Mouse (Mus musculus) liver, embryonic 15.5 days (tissue): ENCODE data around the gene Cox17. TPM values are rescaled to one million over a fixed set of nuclear protein-coding genes. Genes with fewer than 3 reads are reported as not detected.

Source experiments
- ATAC-seq: fragments of 200-750 bp; cut with Nextera tagmentation; 2 replicates; pipeline ENCODE4 v1.8.0; 2017; ENCODE audit warnings: moderate number of reproducible peaks, mild to moderate bottlenecking, moderate library complexity; ENCODE audit not compliant: insufficient read depth
- H3K27ac ChIP-seq: fragments of 300-500 bp; sonication (generic); replicated peaks from 2 replicates; pipeline ENCODE4 v1.5.1; 2015; ENCODE audit warnings: mild to moderate bottlenecking, inconsistent platforms
- H3K27me3 ChIP-seq: fragments of 300-500 bp; sonication (generic); 2 replicates; pipeline ENCODE4 v1.6.1; 2015; ENCODE audit warnings: mild to moderate bottlenecking, inconsistent platforms
- H3K36me3 ChIP-seq: fragments of 300-500 bp; sonication (generic); replicated peaks from 2 replicates; pipeline ENCODE4 v1.6.1; 2015; ENCODE audit warnings: moderate library complexity, mild to moderate bottlenecking, inconsistent platforms
- H3K4me1 ChIP-seq: fragments of 300-500 bp; sonication (generic); replicated peaks from 2 replicates; pipeline ENCODE4 v1.6.1; 2015; ENCODE audit warnings: inconsistent platforms
- H3K4me2 ChIP-seq: fragments of 300-500 bp; sonication (generic); 2 replicates; pipeline ENCODE4 v1.6.1; 2015; ENCODE audit warnings: moderate library complexity, mild to moderate bottlenecking, inconsistent platforms
- H3K4me3 ChIP-seq: fragments of 300-500 bp; sonication (generic); replicated peaks from 2 replicates; pipeline ENCODE4 v1.5.1; 2015; ENCODE audit warnings: mild to moderate bottlenecking, inconsistent platforms
- H3K9ac ChIP-seq: fragments of 300-500 bp; sonication (generic); 2 replicates; pipeline ENCODE4 v1.6.1; 2015; ENCODE audit warnings: moderate library complexity, mild to moderate bottlenecking, inconsistent platforms
- H3K9me3 ChIP-seq: fragments of 300-500 bp; sonication (generic); replicated peaks from 2 replicates; pipeline ENCODE4 v1.6.1; 2016; ENCODE audit warnings: inconsistent platforms
- WGBS: fragments of 180-500 bp; shearing (Covaris S2); methylation state at CpG from one replicate; pipeline ENCODE4 v1.1.7; 2015; ENCODE audit warnings: mixed read lengths; ENCODE audit not compliant: insufficient replicate concordance; 5-methylcytosine and 5-hydroxymethylcytosine counted together
- polyA plus RNA-seq: library from polyadenylated mRNA; unstranded; fragments of >200 nt; fragmentation: Nextera tagmentation; extraction: Ambion mirVana; gene quantifications from 2 replicates; pipeline ENCODE4 v1.2.1, GENCODE M21; 2015

Cox17 gene
- polyA plus RNA-seq, 1 experiment from 2014 or later = 255 TPM

DNA sequence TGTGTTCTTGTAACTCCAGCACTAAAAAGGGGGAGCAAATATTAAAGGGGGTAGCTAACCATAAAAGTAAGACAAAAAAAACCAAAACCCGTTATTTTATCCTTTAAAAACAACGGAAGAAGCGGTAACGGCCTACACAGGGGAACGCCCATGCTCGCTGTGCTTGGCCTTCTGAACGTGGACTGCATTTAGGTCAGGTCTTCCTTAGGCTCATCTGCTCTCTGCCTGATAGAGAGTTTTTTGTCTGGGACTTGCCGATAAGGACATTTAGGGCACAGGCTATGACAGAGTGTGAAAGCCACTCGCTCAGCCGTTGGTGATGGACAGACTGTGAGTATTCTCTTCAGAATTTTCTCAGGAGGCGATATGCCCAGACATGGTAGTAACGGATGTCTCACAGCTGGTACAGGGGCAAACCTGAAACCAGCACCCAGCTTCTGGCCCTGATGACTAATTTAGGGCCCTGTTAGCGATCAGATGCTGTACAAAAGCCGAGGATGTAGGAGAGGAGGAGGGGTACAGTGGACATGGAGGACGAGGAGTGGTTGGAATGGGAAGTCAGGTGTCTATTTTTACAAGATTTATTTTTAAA is 25.0 kb downstream of the Cox17 start:
- peak overlapping the region; percentile 75 for H3K4me2 ChIP-seq
- H3K4me3 ChIP-seq = peak overlapping the region; percentile 68
- peaks cover 77% of the 10 kb centered on the region for H3K4me1 ChIP-seq
- peaks cover 20% of the 10 kb centered on the region for H3K36me3 ChIP-seq
- peak overlapping the region; percentile 76 for H3K9ac ChIP-seq
- ATAC-seq = peak; percentile 96
- peak overlapping the region; percentile 96 for H3K27ac ChIP-seq
- H3K9me3 ChIP-seq = no peaks in the 10 kb centered on the region
- no peaks in the 10 kb centered on the region for H3K27me3 ChIP-seq
- WGBS = 22% methylated on average over 15 of the region's 15 CpGs

DNA sequence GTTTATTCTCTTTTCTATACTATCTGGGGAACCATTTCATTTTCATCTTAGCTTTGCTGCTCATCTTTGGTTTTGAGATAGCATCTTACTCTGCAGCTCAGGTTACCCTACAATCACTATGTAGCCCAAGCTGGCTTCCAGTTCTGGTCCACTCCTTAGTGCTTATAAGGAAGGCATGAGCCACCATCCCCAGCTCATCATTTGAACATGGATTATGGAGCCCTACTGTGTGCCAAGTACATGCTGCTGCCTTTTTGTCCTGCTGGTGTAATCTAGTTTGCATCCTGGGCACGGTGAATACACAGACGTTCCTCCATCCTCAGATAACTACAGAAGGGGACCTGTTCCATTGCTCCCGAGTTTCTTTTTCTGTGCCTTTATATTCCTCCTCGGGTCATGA is 26.1 kb downstream of the Cox17 start:
- Histone ChIP-seq H3K9ac (peak overlapping the region; percentile 76), H3K27me3 (no peaks in the 10 kb centered on the region), H3K36me3 (peaks cover 31% of the 10 kb centered on the region), H3K4me3 (peak overlapping the region; percentile 68), H3K4me2 (peak overlapping the region; percentile 75), H3K27ac (peak overlapping the region; percentile 96), H3K9me3 (no peaks in the 10 kb centered on the region), H3K4me1 (peaks cover 85% of the 10 kb centered on the region)
- 65% methylated on average over 4 of the region's 4 CpGs for WGBS
- ATAC-seq = no peak

DNA sequence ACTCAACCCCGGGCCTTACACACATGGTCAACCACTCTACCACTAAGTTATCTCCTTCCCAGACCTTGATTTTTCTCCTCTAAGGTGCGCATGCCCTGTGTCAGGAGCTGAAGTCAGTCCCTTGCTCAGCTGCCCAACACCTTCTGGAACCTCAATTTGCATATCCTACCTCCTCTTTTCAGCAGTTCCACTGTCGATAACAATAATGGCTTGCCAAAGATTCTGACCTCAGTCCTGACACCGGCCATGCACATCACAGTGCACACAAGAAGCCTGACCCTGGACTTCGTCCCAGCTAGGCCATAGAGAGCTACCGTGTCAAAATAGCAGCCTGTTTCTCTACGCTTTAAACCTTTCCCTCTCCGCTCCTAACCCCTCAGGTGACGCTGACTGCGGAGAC is 26.6 kb downstream of the Cox17 start:
- Histone ChIP-seq H3K4me2 (peak overlapping the region; percentile 75), H3K27ac (peak overlapping the region; percentile 96), H3K4me3 (peak overlapping the region; percentile 68), H3K4me1 (peaks cover 85% of the 10 kb centered on the region), H3K9me3 (no peaks in the 10 kb centered on the region), H3K27me3 (no peaks in the 10 kb centered on the region), H3K36me3 (peaks cover 34% of the 10 kb centered on the region), H3K9ac (peak overlapping the region; percentile 76; the same call in 1 of the 2 replicates)
- ATAC-seq = no peak
- 78% methylated on average over 10 of the region's 10 CpGs for WGBS

DNA sequence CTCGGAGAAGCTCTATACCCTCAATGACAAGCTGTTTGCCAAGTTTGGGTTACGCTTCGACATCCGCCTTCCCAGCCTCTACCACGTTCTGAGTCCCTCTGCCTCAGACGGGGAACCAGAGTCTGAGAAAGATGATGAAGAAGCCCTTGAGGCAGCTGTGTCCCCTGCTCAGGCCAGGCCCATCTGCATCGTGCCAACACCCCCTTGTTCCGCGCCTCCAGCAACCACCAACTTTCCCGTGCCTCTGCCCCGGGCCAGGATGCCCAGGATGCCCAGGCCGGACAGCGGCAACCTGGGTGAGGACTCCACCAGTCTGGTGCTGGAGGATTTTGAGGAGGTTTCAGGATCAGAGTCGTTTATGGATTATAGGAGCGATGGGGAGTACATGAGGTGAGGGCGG is 27.1 kb downstream of the Cox17 start:
- Histone ChIP-seq H3K4me3 (peak overlapping the region; percentile 68), H3K36me3 (peaks cover 40% of the 10 kb centered on the region), H3K27ac (peak overlapping the region; percentile 96), H3K9ac (0 out of 2 replicates have a peak overlapping the region, but pooled peaks have one; percentile 76), H3K4me2 (peak overlapping the region; percentile 75), H3K27me3 (no peaks in the 10 kb centered on the region), H3K9me3 (no peaks in the 10 kb centered on the region), H3K4me1 (peaks cover 85% of the 10 kb centered on the region)
- WGBS = 82% methylated on average over 16 of the region's 16 CpGs
- no peak for ATAC-seq

DNA sequence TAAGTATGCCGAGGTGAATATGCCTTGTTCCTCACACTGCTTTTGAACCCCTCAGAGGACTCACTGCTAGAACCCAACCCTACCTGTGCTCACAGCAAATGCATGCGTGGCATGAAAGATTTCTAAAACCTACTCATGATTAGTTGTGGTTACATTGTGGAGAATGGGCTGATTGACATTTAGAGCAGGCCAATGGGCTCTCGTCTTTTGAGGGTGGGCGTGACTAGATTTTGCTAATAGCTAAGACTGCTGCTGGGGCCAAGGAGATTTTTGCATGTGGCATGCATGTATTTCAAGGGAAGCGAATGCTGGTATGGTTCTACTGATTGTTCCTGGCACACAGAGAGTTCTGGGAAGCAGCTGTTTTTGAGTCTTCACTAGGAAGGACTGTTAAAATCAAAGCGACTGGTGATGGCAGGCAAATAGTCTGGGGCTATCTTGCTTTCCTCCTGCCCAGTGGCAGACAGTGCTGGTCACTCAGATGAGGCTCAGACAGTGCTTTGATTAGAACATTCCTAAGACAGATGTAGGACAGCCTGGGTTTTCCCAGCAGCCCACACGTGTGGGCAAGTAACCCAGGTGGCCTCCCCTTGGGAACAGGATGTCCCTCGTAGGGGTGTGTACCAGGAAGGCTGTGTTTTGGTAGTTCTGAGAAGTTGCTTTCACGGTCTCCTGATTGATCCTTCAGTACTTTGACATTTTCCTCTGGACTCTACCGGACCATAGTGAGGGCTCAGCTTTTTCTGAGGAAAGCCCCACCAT is 27.8 kb downstream of the Cox17 start:
- Histone ChIP-seq H3K27me3 (no peaks in the 10 kb centered on the region), H3K4me3 (peak overlapping the region; percentile 68), H3K9me3 (no peaks in the 10 kb centered on the region), H3K4me1 (peaks cover 84% of the 10 kb centered on the region), H3K36me3 (peaks cover 40% of the 10 kb centered on the region), H3K4me2 (peak overlapping the region; percentile 75), H3K9ac (peak overlapping the region; percentile 61), H3K27ac (peak overlapping the region; percentile 96)
- WGBS = 46% methylated on average over 10 of the region's 10 CpGs
- no peak for ATAC-seq

DNA sequence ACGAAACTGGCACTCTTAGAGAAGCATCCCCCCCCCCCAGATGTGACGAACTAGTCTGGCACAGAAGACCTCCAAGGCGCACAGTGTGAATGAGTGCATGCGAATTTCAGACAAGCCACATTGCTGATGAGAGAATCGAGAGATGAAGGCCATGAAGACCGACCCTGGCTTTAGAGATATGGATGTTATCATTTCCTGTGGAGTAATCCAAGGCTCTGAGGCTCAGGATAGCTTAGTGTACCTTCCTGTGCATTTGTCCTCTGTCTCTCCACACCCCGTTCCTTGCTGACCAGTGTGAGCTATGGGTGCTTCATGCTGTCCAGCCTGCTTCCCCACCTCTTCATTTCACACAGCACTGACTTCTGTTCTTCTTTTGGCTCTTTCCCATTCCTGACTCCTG is 28.4 kb downstream of the Cox17 start:
- Histone ChIP-seq H3K9ac (peak overlapping the region; percentile 61), H3K9me3 (no peaks in the 10 kb centered on the region), H3K4me1 (peaks cover 81% of the 10 kb centered on the region), H3K36me3 (peaks cover 40% of the 10 kb centered on the region), H3K27ac (peak overlapping the region; percentile 69), H3K4me2 (peak overlapping the region; percentile 75), H3K27me3 (no peaks in the 10 kb centered on the region), H3K4me3 (peak overlapping the region; percentile 68)
- no peak for ATAC-seq
- 19% methylated on average over 7 of the region's 7 CpGs for WGBS

DNA sequence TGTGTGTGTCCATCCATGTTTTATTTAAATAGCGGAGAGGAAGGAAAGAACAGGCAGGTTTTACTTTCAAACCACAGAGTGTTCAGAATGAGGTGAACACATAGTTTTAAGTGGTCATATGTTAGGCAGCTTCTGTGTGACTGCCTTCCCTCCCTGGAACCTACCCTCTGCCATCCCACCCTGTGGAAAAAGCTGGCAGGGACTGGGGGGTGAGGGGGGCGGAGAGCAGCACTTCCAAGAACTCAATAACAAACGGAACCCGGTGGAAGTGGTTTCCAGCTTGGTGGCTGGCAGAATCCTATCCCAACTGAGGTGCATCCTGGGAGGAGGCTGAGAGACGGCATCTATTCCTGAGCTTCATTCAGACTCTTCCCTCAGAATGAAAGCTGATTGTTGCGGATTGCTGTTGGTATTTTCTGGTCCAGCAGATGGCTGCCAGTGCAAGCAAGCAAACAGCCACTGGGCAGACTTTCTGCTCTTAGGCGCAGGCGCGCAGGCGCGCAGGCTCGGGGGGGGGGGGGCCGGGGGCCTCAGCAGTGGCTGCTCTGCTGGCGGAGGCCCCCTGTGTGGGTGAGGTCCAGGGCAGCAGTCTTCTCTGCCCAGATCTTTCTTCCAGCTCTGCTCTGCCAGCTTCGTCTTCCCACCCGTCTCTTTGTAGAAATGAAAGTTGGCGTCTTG is 29.5 kb downstream of the Cox17 start:
- ATAC-seq = no peak
- Histone ChIP-seq H3K9ac (peak overlapping the region; percentile 61), H3K27ac (peak overlapping the region; percentile 69), H3K4me3 (peak overlapping the region; percentile 68), H3K4me2 (peak overlapping the region; percentile 75), H3K36me3 (peaks cover 40% of the 10 kb centered on the region), H3K27me3 (no peaks in the 10 kb centered on the region), H3K9me3 (no peaks in the 10 kb centered on the region), H3K4me1 (peaks cover 70% of the 10 kb centered on the region)
- 27% methylated on average over 17 of the region's 17 CpGs for WGBS

DNA sequence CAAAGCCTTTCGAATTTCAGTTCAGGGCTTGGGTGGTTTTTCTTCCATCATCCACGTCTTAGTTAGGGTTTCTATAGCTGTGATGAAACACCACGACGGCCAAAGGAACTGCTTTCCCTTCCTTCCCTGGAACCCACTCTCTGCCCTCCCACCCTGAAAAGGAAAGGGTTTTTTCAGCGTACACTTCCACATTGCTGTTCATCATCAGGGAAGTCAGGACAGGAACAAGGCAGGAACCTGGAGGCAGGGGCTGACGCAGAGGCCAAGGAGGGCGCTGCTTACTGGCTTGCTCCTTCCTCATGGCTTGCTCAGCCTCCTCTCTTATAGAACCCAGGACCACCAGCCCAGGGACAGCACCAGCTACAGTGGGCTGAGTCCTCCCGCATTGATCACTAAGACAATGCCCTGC is 30.1 kb downstream of the Cox17 start:
- no peak for ATAC-seq
- Histone ChIP-seq H3K9ac (peak overlapping the region; percentile 61), H3K4me1 (peaks cover 67% of the 10 kb centered on the region), H3K9me3 (no peaks in the 10 kb centered on the region), H3K4me3 (peak overlapping the region; percentile 68), H3K27ac (peak overlapping the region; percentile 62), H3K4me2 (peak overlapping the region; percentile 75), H3K36me3 (peaks cover 40% of the 10 kb centered on the region), H3K27me3 (no peaks in the 10 kb centered on the region)
- WGBS = 36% methylated on average over 8 of the region's 8 CpGs

DNA sequence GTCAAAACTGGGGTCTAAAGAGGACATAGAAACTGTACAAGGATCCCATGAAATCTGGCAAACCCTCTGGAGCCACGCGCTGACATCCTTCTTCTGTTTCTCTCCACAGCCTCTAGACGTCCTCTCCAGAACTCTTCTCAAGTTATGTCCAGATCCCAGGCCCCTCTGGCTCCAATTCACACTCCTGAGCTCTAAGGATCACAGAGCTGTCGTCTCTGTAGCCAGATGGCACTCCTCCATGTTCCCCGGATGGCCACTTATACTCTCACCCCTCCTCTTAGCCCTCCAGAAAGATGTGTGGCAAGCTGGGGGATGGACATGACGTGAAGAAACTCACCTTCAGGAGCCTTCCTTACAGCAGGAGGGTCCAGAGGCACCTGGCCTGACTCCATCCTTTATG is 30.8 kb downstream of the Cox17 start:
- Histone ChIP-seq H3K36me3 (peaks cover 40% of the 10 kb centered on the region), H3K27me3 (no peaks in the 10 kb centered on the region), H3K4me1 (peaks cover 69% of the 10 kb centered on the region), H3K4me3 (no peak overlapping the region), H3K9ac (no peak overlapping the region), H3K9me3 (no peaks in the 10 kb centered on the region), H3K27ac (peak overlapping the region; percentile 62; the same call in 1 of the 2 replicates), H3K4me2 (no peak overlapping the region)
- ATAC-seq = no peak
- WGBS = 80% methylated on average over 6 of the region's 6 CpGs

DNA sequence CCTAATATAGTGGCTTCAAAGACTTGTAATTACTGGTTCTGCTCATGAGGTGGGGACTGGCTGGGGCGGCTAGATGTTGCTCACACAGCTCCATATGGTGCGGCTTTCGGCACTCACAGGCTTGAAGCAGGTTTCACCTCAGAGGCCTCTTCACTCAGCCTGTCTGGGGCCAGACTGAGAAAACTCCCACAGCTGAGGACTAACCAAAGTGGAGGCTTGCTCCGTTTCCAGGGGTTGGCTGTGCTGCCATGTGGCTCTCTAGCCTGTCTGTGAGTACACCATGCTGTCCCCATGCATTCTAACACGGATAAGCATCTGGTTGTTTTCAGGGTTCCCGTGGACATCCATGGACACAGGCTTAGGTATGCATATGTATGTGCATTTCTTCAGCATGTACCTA is 31.8 kb downstream of the Cox17 start:
- H3K4me1 ChIP-seq = peaks cover 68% of the 10 kb centered on the region
- H3K36me3 ChIP-seq = peaks cover 40% of the 10 kb centered on the region
- WGBS = 84% methylated on average over 6 of the region's 6 CpGs
- no peak overlapping the region for H3K4me2 ChIP-seq
- H3K27ac ChIP-seq = no peak overlapping the region
- ATAC-seq = no peak
- H3K27me3 ChIP-seq = no peaks in the 10 kb centered on the region
- no peak overlapping the region for H3K9ac ChIP-seq
- H3K9me3 ChIP-seq = no peaks in the 10 kb centered on the region
- H3K4me3 ChIP-seq = no peak overlapping the region

DNA sequence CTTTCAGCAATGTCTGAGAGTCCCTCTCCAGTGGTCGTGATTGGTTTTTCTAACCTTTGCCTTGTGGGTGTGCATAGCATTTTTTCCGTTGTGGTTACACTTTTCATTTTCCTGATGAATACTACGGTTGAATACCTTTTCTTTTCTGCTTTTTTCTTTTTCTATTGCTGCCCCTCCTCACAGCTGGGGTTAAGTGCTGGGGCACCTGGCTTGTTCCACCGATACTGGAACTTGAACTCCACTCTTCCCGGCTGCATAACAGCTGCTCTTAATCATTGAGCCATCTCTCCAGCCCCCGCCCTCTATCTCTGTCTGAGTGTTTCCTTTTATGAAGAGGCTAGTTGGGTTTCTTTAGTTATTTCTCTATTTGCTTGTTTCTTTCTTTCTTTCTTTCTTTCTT is 32.3 kb downstream of the Cox17 start:
- WGBS = 21% methylated on average over 6 of the region's 6 CpGs
- ATAC-seq = no peak
- Histone ChIP-seq H3K4me1 (peaks cover 68% of the 10 kb centered on the region), H3K9me3 (no peaks in the 10 kb centered on the region), H3K4me3 (no peak overlapping the region), H3K4me2 (0 out of 2 replicates have a peak overlapping the region, but pooled peaks have one; percentile 15), H3K27ac (peak overlapping the region; percentile 24; the same call in 1 of the 2 replicates), H3K9ac (no peak overlapping the region), H3K27me3 (no peaks in the 10 kb centered on the region), H3K36me3 (peaks cover 35% of the 10 kb centered on the region)
